Mouse (Mus musculus): ENCODE results near the gene Gm49352. TPM values are rescaled to one million over a fixed set of nuclear protein-coding genes. Genes with fewer than 3 reads are reported as not detected.
"Not testable (repeated sequence)": the region's sequence is repeated elsewhere in the genome, so short reads cannot be mapped to it uniquely, and the experiment has no call there.

Gm49352 gene
- not detected in 2 replicates for polyA plus RNA-seq (2015; fragmentation: Nextera tagmentation; extraction: Ambion mirVana)

DNA sequence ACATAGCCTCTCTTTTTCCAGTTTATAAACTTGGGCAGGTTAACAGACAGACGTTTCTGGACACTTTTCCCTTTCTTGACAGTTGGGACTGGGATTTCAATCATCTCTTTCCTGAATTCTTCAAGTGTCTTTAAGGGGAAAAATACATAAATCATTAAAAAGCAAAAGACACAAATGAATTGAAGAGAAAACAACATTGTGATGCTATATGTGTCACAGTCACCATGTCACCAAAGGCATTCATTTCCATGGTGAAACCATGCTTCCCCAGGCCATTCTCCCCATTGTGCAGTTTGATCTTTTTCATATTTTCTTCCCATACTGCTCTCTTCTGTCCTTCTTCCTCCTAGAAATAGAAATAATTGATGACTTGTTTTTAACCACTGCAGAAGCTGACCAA, at the start of gene Gm49352:
Gene Gm49352, minus strand, starts transcription at position 101 of the 400 bp plus-strand sequence.
- peaks cover 13% of the 10 kb centered on the region for H3K9me3 ChIP-seq (ENCODE audit: control insufficient read depth, low read length)
- ATAC-seq; H3K4me2 ChIP-seq (ENCODE audit: low read length); H3K27ac ChIP-seq (ENCODE audit: low read length); H3K4me1 ChIP-seq (replicated peaks; ENCODE audit: control insufficient read depth, insufficient read depth, low read length); H3K4me3 ChIP-seq (replicated peaks; ENCODE audit: low read length); H3K27me3 ChIP-seq (replicated peaks; ENCODE audit: control insufficient read depth, insufficient read depth, low read length); H3K9ac ChIP-seq (replicated peaks; ENCODE audit: low read depth, low read length); H3K36me3 ChIP-seq (ENCODE audit: control insufficient read depth, insufficient read depth): not testable (repeated sequence)
- WGBS: 44% methylated on average over 1 of the region's 1 CpGs

DNA sequence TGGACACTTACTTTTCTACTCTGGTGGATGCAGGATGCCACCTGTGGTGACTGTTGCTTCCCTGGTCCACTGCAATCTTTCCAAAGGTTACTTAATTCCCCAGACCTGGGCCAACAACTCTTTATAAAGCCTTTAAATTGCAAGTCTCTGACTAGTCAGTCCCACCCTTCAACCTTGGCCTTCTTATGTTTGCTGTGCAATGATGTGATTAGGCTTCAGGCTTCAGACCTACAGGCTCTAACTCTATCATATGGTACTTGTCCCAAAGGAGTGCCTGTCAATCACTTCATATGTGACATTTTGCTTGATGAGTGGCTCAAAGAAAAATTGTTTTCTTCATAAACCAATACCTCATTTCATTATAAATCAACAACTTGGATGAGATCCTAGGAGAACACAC, 2.1 kb upstream of the Gm49352 start, which contains the start of gene Cts3:
Gene Cts3, minus strand, starts transcription at position 101 of the 400 bp plus-strand sequence.
- Histone ChIP-seq H3K36me3 (ENCODE audit: control insufficient read depth, insufficient read depth) (no peaks in the 10 kb centered on the region), H3K4me3 (replicated peaks; ENCODE audit: low read length) (no peak within 1 kb of the TSS), H3K27me3 (replicated peaks; ENCODE audit: control insufficient read depth, insufficient read depth, low read length) (no peaks in the 10 kb centered on the region), H3K9me3 (ENCODE audit: control insufficient read depth, low read length) (peaks cover 16% of the 10 kb centered on the region), H3K27ac (ENCODE audit: low read length) (no peak within 1 kb of the TSS), H3K4me2 (ENCODE audit: low read length) (no peak within 1 kb of the TSS), H3K9ac (replicated peaks; ENCODE audit: low read depth, low read length) (no peak within 1 kb of the TSS), H3K4me1 (replicated peaks; ENCODE audit: control insufficient read depth, insufficient read depth, low read length) (no peaks in the 10 kb centered on the region)
- no peak for ATAC-seq

DNA sequence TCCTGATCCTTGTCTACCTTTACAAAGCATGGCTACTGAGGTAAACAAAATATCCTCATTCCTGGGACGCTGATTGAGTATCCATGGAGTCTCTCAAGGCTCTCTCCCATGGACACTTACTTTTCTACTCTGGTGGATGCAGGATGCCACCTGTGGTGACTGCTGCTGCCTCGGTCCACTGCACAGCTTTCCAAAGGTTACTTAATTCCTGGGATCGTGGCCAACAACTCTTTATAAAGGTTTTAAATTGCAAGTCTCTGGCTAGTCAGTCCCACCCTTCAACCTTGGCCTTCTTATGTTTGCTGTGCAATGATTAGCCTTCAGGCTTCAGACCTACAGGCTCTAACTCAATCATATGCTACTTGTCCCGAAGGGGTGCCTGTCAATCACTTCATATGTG, 26.3 kb downstream of the Gm49352 start, which contains the start of gene Ctsm:
Gene Ctsm, minus strand, starts transcription at position 209 of the 400 bp plus-strand sequence.
- H3K4me2 ChIP-seq (ENCODE audit: low read length): no peak within 1 kb of the TSS
- H3K27me3 ChIP-seq (replicated peaks; ENCODE audit: control insufficient read depth, insufficient read depth, low read length): no peaks in the 10 kb centered on the region
- H3K4me3 ChIP-seq (replicated peaks; ENCODE audit: low read length): no peak within 1 kb of the TSS
- H3K36me3 ChIP-seq (ENCODE audit: control insufficient read depth, insufficient read depth): no peaks in the 10 kb centered on the region
- no peak for ATAC-seq
- H3K9ac ChIP-seq (replicated peaks; ENCODE audit: low read depth, low read length): no peak within 1 kb of the TSS
- H3K27ac ChIP-seq (ENCODE audit: low read length): no peak within 1 kb of the TSS
- no peaks in the 10 kb centered on the region for H3K4me1 ChIP-seq (replicated peaks; ENCODE audit: control insufficient read depth, insufficient read depth, low read length)
- 61% methylated on average over 4 of the region's 4 CpGs for WGBS
- H3K9me3 ChIP-seq (ENCODE audit: control insufficient read depth, low read length): peaks cover 10% of the 10 kb centered on the region; the same call in 1 of the 2 replicates

Other genes with a start within 250 kb of the Gm49352 start
- gene Cts7, start 210.0 kb downstream of the Gm49352 start, polyA plus RNA-seq (2015; fragmentation: Nextera tagmentation; extraction: Ambion mirVana): not detected in 2 replicates
- not detected in 2 replicates for gene Ctsm, start 26.3 kb downstream of the Gm49352 start, polyA plus RNA-seq (2015; fragmentation: Nextera tagmentation; extraction: Ambion mirVana)
- not detected in 2 replicates for gene Cts3, start 2.0 kb upstream of the Gm49352 start, polyA plus RNA-seq (2015; fragmentation: Nextera tagmentation; extraction: Ambion mirVana)

Data from forebrain, embryonic 16.5 days (tissue).